Mouse (Mus musculus) hindbrain, embryonic 14.5 days (tissue): ENCODE results near the gene Marf1. TPM values are rescaled to one million over a fixed set of nuclear protein-coding genes. Genes with fewer than 3 reads are reported as not detected.

Experiments used
- ATAC-seq: fragments of 200-750 bp; cut with Nextera tagmentation; 2 replicates; pipeline ENCODE4 v1.8.0; 2017; ENCODE audit warnings: moderate number of reproducible peaks, mild to moderate bottlenecking, moderate TSS enrichment, moderate library complexity; ENCODE audit not compliant: low FRiP score
- DNase-seq: peaks from one replicate; pipeline ENCODE4 v3.0.0-alpha.2; 2015; ENCODE audit warnings: low spot score
- H3K27ac ChIP-seq: fragments of 300-500 bp; sonication (generic); 2 replicates; pipeline ENCODE4 v1.5.1; 2014; ENCODE audit warnings: mild to moderate bottlenecking, moderate library complexity
- H3K27me3 ChIP-seq: fragments of 300-500 bp; sonication (generic); 2 replicates; pipeline ENCODE4 v1.6.1; 2014; ENCODE audit warnings: mild to moderate bottlenecking, low read length, mixed read lengths; ENCODE audit not compliant: control insufficient read depth, insufficient read depth
- H3K36me3 ChIP-seq: fragments of 300-500 bp; sonication (generic); replicated peaks from 2 replicates; pipeline ENCODE4 v1.6.1; 2014; ENCODE audit not compliant: control insufficient read depth, insufficient read depth
- H3K4me1 ChIP-seq: fragments of 300-500 bp; sonication (generic); replicated peaks from 2 replicates; pipeline ENCODE4 v1.6.1; 2014; ENCODE audit warnings: antibody characterized with exemption, low read length, mixed read lengths; ENCODE audit not compliant: control insufficient read depth, insufficient read depth
- H3K4me2 ChIP-seq: fragments of 300-500 bp; sonication (generic); replicated peaks from 2 replicates; pipeline ENCODE4 v1.6.1; 2014; ENCODE audit warnings: mild to moderate bottlenecking, moderate library complexity
- H3K4me3 ChIP-seq: fragments of 300-500 bp; sonication (generic); replicated peaks from 2 replicates; pipeline ENCODE4 v1.5.1; 2014; ENCODE audit warnings: mild to moderate bottlenecking, low read length
- H3K9ac ChIP-seq: fragments of 300-500 bp; sonication (generic); 2 replicates; pipeline ENCODE4 v1.6.1; 2014
- H3K9me3 ChIP-seq: fragments of 300-500 bp; sonication (generic); 2 replicates; pipeline ENCODE4 v1.6.1; 2016; ENCODE audit warnings: low read length; ENCODE audit not compliant: control insufficient read depth
- WGBS: fragments of 180-500 bp; shearing (Covaris S2); extraction: QIAGEN DNeasy Blood & Tissue Kit; methylation state at CpG from one replicate; pipeline ENCODE4 v1.1.7; 2014; 5-methylcytosine and 5-hydroxymethylcytosine counted together
- polyA plus RNA-seq: library from polyadenylated mRNA; unstranded; fragments of >200 nt; fragmentation: Nextera tagmentation; extraction: Ambion mirVana; gene quantifications from 2 replicates; pipeline ENCODE4 v1.2.1, GENCODE M21; 2014

Marf1 gene
- polyA plus RNA-seq, 1 experiment from 2014 or later: 15.0 TPM

- Histone ChIP-seq H3K4me2 (no peak overlapping the region), H3K27me3 (no peaks in the 10 kb centered on the region), H3K4me1 (no peaks in the 10 kb centered on the region), H3K9ac (no peak overlapping the region), H3K36me3 (peaks cover 98% of the 10 kb centered on the region), H3K9me3 (no peaks in the 10 kb centered on the region), H3K4me3 (no peak overlapping the region), H3K27ac (no peak overlapping the region)
- DNase-seq (no peak), ATAC-seq (no peak)
- WGBS: 100% methylated on average over 1 of the region's 1 CpGs
Observed at GRCm38 (mm10) chr16:14125253-14125652, 37.9 kb downstream of the Marf1 start.

GRCm38 (mm10) chr16:14124709-14125108 is 38.4 kb downstream of the Marf1 start:
- ATAC-seq: no peak
- Histone ChIP-seq H3K9ac (no peak overlapping the region), H3K36me3 (peaks cover 97% of the 10 kb centered on the region), H3K4me3 (no peak overlapping the region), H3K4me2 (no peak overlapping the region), H3K9me3 (no peaks in the 10 kb centered on the region), H3K4me1 (no peaks in the 10 kb centered on the region), H3K27ac (no peak overlapping the region), H3K27me3 (no peaks in the 10 kb centered on the region)
- DNase-seq: no peak
- WGBS: 94% methylated on average over 7 of the region's 7 CpGs

- no peak for DNase-seq
- Histone ChIP-seq H3K9ac (no peak overlapping the region), H3K36me3 (peaks cover 94% of the 10 kb centered on the region), H3K4me1 (no peaks in the 10 kb centered on the region), H3K27me3 (no peaks in the 10 kb centered on the region), H3K4me2 (no peak overlapping the region), H3K9me3 (no peaks in the 10 kb centered on the region), H3K27ac (no peak overlapping the region), H3K4me3 (no peak overlapping the region)
- WGBS: 79% methylated on average over 2 of the region's 2 CpGs
- ATAC-seq: no peak
Observed at GRCm38 (mm10) chr16:14123901-14124300, 39.2 kb downstream of the Marf1 start.

GRCm38 (mm10) chr16:14122586-14122985 is 40.6 kb downstream of the Marf1 start:
- no peak overlapping the region for H3K9ac ChIP-seq
- H3K27ac ChIP-seq: no peak overlapping the region
- DNase-seq: no peak
- peaks cover 93% of the 10 kb centered on the region for H3K36me3 ChIP-seq
- H3K4me1 ChIP-seq: no peaks in the 10 kb centered on the region
- no peaks in the 10 kb centered on the region for H3K9me3 ChIP-seq
- no peaks in the 10 kb centered on the region for H3K27me3 ChIP-seq
- no peak for ATAC-seq
- H3K4me2 ChIP-seq: no peak overlapping the region
- no peak overlapping the region for H3K4me3 ChIP-seq

- WGBS: 97% methylated on average over 7 of the region's 7 CpGs
- no peak overlapping the region for H3K27ac ChIP-seq
- H3K36me3 ChIP-seq: peaks cover 93% of the 10 kb centered on the region
- no peak overlapping the region for H3K4me2 ChIP-seq
- H3K9me3 ChIP-seq: no peaks in the 10 kb centered on the region
- no peaks in the 10 kb centered on the region for H3K4me1 ChIP-seq
- no peaks in the 10 kb centered on the region for H3K27me3 ChIP-seq
- ATAC-seq (no peak), DNase-seq (no peak)
- no peak overlapping the region for H3K4me3 ChIP-seq
- H3K9ac ChIP-seq: no peak overlapping the region
Observed at GRCm38 (mm10) chr16:14121563-14121962, 41.6 kb downstream of the Marf1 start.

- no peak overlapping the region for H3K9ac ChIP-seq
- 97% methylated on average over 5 of the region's 5 CpGs for WGBS
- no peaks in the 10 kb centered on the region for H3K27me3 ChIP-seq
- no peak overlapping the region for H3K4me3 ChIP-seq
- DNase-seq: no peak
- H3K9me3 ChIP-seq: no peaks in the 10 kb centered on the region
- no peaks in the 10 kb centered on the region for H3K4me1 ChIP-seq
- H3K27ac ChIP-seq: no peak overlapping the region
- no peak for ATAC-seq
- peaks cover 89% of the 10 kb centered on the region for H3K36me3 ChIP-seq
- no peak overlapping the region for H3K4me2 ChIP-seq
Observed at GRCm38 (mm10) chr16:14120941-14121340, 42.2 kb downstream of the Marf1 start.

GRCm38 (mm10) chr16:14117299-14117698 is 45.9 kb downstream of the Marf1 start:
- H3K4me2 ChIP-seq: no peak overlapping the region
- H3K4me1 ChIP-seq: no peaks in the 10 kb centered on the region
- H3K27me3 ChIP-seq: no peaks in the 10 kb centered on the region
- ATAC-seq (no peak), DNase-seq (no peak)
- no peak overlapping the region for H3K27ac ChIP-seq
- no peak overlapping the region for H3K4me3 ChIP-seq
- H3K36me3 ChIP-seq: peaks cover 83% of the 10 kb centered on the region
- 86% methylated on average over 2 of the region's 2 CpGs for WGBS
- no peak overlapping the region for H3K9ac ChIP-seq
- H3K9me3 ChIP-seq: no peaks in the 10 kb centered on the region

GRCm38 (mm10) chr16:14112742-14113141 is 50.4 kb downstream of the Marf1 start:
- DNase-seq (no peak), ATAC-seq (no peak)
- no peak overlapping the region for H3K4me3 ChIP-seq
- H3K9me3 ChIP-seq: no peaks in the 10 kb centered on the region
- H3K27me3 ChIP-seq: no peaks in the 10 kb centered on the region
- H3K4me1 ChIP-seq: no peaks in the 10 kb centered on the region
- peaks cover 83% of the 10 kb centered on the region for H3K36me3 ChIP-seq
- 95% methylated on average over 3 of the region's 3 CpGs for WGBS
- H3K9ac ChIP-seq: no peak overlapping the region
- no peak overlapping the region for H3K4me2 ChIP-seq
- no peak overlapping the region for H3K27ac ChIP-seq

GRCm38 (mm10) chr16:14112133-14112532 is 51.0 kb downstream of the Marf1 start:
- Histone ChIP-seq H3K9me3 (no peaks in the 10 kb centered on the region), H3K36me3 (peaks cover 77% of the 10 kb centered on the region), H3K4me2 (no peak overlapping the region), H3K4me3 (no peak overlapping the region), H3K27ac (no peak overlapping the region), H3K27me3 (no peaks in the 10 kb centered on the region), H3K4me1 (no peaks in the 10 kb centered on the region), H3K9ac (no peak overlapping the region)
- ATAC-seq: no peak
- WGBS: 95% methylated on average over 2 of the region's 2 CpGs
- DNase-seq: no peak

- Histone ChIP-seq H3K4me3 (no peak overlapping the region), H3K4me1 (no peaks in the 10 kb centered on the region), H3K9me3 (no peaks in the 10 kb centered on the region), H3K27me3 (no peaks in the 10 kb centered on the region), H3K27ac (no peak overlapping the region), H3K9ac (no peak overlapping the region), H3K36me3 (peaks cover 69% of the 10 kb centered on the region), H3K4me2 (no peak overlapping the region)
- ATAC-seq (no peak), DNase-seq (no peak)
- WGBS: 90% methylated on average over 2 of the region's 2 CpGs
Observed at GRCm38 (mm10) chr16:14110922-14111321, 52.2 kb downstream of the Marf1 start.
